Mouse (Mus musculus): ENCODE measurements at regions not wholly inside any gene's neighbourhood (a gene's known extent, or its start where the extent isn't known, plus 50 kb on each side); places are given as distances from the start of the nearest gene placed in this dataset.

- DNase-seq (ENCODE audit: low read depth) = no peak
Observed at GRCm38 (mm10) chr12:118659240-118660120, 186.6 kb upstream of the Sp8 start.

GRCm38 (mm10) chr12:118650483-118651160, 195.5 kb upstream of the Sp8 start:
- no peak for DNase-seq (ENCODE audit: low read depth)

- no peak for DNase-seq (ENCODE audit: low read depth)
Observed at GRCm38 (mm10) chr12:118649323-118649973, 196.7 kb upstream of the Sp8 start.

- no peak for DNase-seq (ENCODE audit: low read depth)
Observed at GRCm38 (mm10) chr12:118648673-118649072, 197.5 kb upstream of the Sp8 start.

GRCm38 (mm10) chr12:118647270-118648042, 198.7 kb upstream of the Sp8 start:
- DNase-seq (ENCODE audit: low read depth) = no peak

- DNase-seq (ENCODE audit: low read depth) = no peak
Observed at GRCm38 (mm10) chr12:118640925-118641324, 205.2 kb upstream of the Sp8 start.

- no peak for DNase-seq (ENCODE audit: low read depth)
Observed at GRCm38 (mm10) chr12:118637214-118637613, 208.9 kb upstream of the Sp8 start.

- no peak for DNase-seq (ENCODE audit: low read depth)
Observed at GRCm38 (mm10) chr12:118635456-118635855, 210.7 kb upstream of the Sp8 start.

GRCm38 (mm10) chr12:118630373-118630772, 215.8 kb upstream of the Sp8 start:
- DNase-seq (ENCODE audit: low read depth) = no peak

GRCm38 (mm10) chr12:118621697-118622485, 224.2 kb upstream of the Sp8 start:
- DNase-seq (ENCODE audit: low read depth) = no peak

GRCm38 (mm10) chr12:118620847-118621636, 225.1 kb upstream of the Sp8 start:
- DNase-seq (ENCODE audit: low read depth) = no peak

GRCm38 (mm10) chr12:118597015-118597414, 249.1 kb upstream of the Sp8 start:
- no peak for DNase-seq (ENCODE audit: low read depth)

- DNase-seq (ENCODE audit: low read depth) = no peak
Observed at GRCm38 (mm10) chr12:118594781-118595574, 251.2 kb upstream of the Sp8 start.

- no peak for DNase-seq (ENCODE audit: low read depth)
Observed at GRCm38 (mm10) chr12:118583829-118584628, 262.1 kb upstream of the Sp8 start.

- DNase-seq (ENCODE audit: low read depth) = peak; percentile 66
Observed at GRCm38 (mm10) chr12:118569811-118570210, 268.6 kb upstream of the Sp4 start.

GRCm38 (mm10) chr12:118566681-118567080, 265.4 kb upstream of the Sp4 start:
- no peak for DNase-seq (ENCODE audit: low read depth)

GRCm38 (mm10) chr12:118564394-118565112, 263.3 kb upstream of the Sp4 start:
- DNase-seq (ENCODE audit: low read depth) = no peak

- no peak for DNase-seq (ENCODE audit: low read depth)
Observed at GRCm38 (mm10) chr12:118562226-118562625, 261.0 kb upstream of the Sp4 start.
